ENCODE assay signal across 9 mouse cellular contexts in genomic region chr1:36785238-36785641, GRCm38 (mm10). TPM values are rescaled to one million over a fixed set of nuclear protein-coding genes. Genes with fewer than 3 reads are reported as not detected.
DNase-seq lines count a peak whose midpoint lies in the region; ATAC-seq lines count a peak whose summit lies in the region.
"Had no signal": no experiment of that assay in that cellular context is flagged by ENCODE, and none has a peak within 500 bp of the region (broad histone marks: within the 10 kb centered on the region; RNA-seq: fewer than 3 reads in every experiment).

No protein-coding gene starts in this region.

- H3K4me3 ChIP-seq in limb, embryonic 12.5 days (replicated peaks): peak overlapping the region; percentile 41
- peak overlapping the region; percentile 45 for H3K4me3 ChIP-seq in midbrain, embryonic 16.5 days (ENCODE audit: low read depth, low read length)

- no peaks in the 10 kb centered on the region for H3K9me3 ChIP-seq in limb, embryonic 12.5 days
- H3K9me3 ChIP-seq in midbrain, embryonic 16.5 days (replicated peaks; ENCODE audit: control insufficient read depth, low read length, poor library complexity, severe bottlenecking): no peaks in the 10 kb centered on the region

- ATAC-seq in frontal cortex, adult (ENCODE audit: low TSS enrichment): peak; percentile 87
- ATAC-seq in limb, embryonic 12.5 days (ENCODE audit: insufficient number of reproducible peaks, insufficient read depth, low FRiP score, low TSS enrichment, low read depth): 0 out of 2 replicates have a peak, but pooled peaks have one; percentile 23
- peak; percentile 83 for ATAC-seq in midbrain, embryonic 16.5 days

- H3K27ac ChIP-seq in limb, embryonic 12.5 days: no peak overlapping the region
- peak overlapping the region; percentile 83 for H3K27ac ChIP-seq in midbrain, embryonic 16.5 days (ENCODE audit: low read length)

- H3K4me1 ChIP-seq in limb, embryonic 12.5 days (replicated peaks): 0 out of 2 replicates have a peak, but pooled peaks cover 4% of the 10 kb centered on the region
- 0 out of 2 replicates have a peak, but pooled peaks cover 4% of the 10 kb centered on the region for H3K4me1 ChIP-seq in midbrain, embryonic 16.5 days (ENCODE audit: control insufficient read depth, insufficient read depth, low read length)

- 3% methylated on average over 16 of the region's 16 CpGs for WGBS in limb, embryonic 12.5 days
- WGBS in midbrain, embryonic 16.5 days: 1% methylated on average over 16 of the region's 16 CpGs

- H3K9ac ChIP-seq in limb, embryonic 12.5 days (replicated peaks): peak overlapping the region; percentile 47
- peak overlapping the region; percentile 74 for H3K9ac ChIP-seq in midbrain, embryonic 16.5 days (ENCODE audit: low read depth, low read length)

- H3K4me2 ChIP-seq in limb, embryonic 12.5 days: peak overlapping the region; percentile 80
- peak overlapping the region; percentile 83 for H3K4me2 ChIP-seq in midbrain, embryonic 16.5 days (ENCODE audit: low read length)

- no peaks in the 10 kb centered on the region for H3K36me3 ChIP-seq in limb, embryonic 12.5 days
- H3K36me3 ChIP-seq in midbrain, embryonic 16.5 days (ENCODE audit: control insufficient read depth, insufficient read depth, low read length): no peaks in the 10 kb centered on the region

- peak; percentile 35 for DNase-seq in gastrocnemius, postnatal 10 days
- no peak for DNase-seq in gastrocnemius, adult 8-10 months (ENCODE audit: low spot score in 2 of 2)
- peak; percentile 15 for DNase-seq in urinary bladder, postnatal 25 days (ENCODE audit: low spot score)
- DNase-seq in urinary bladder, postnatal 10 days (ENCODE audit: low spot score): no peak
- DNase-seq in T-cell, adult 2 months (ENCODE audit: low spot score): no peak

- H3K27me3 ChIP-seq in limb, embryonic 12.5 days: peaks cover 17% of the 10 kb centered on the region
- no peaks in the 10 kb centered on the region for H3K27me3 ChIP-seq in midbrain, embryonic 16.5 days (ENCODE audit: control insufficient read depth, insufficient read depth, low read depth, low read length)

RNA-seq across cellular contexts. Expression of gene Zap70, which starts 23.6 kb away (rescaled TPM):
- total RNA-seq in gastrocnemius, postnatal 10 days (2021): under 1 TPM; 0.34 to 0.38 TPM
- under 1 TPM in 2 of 4 experiments, not detected in 2; 0.27 to 0.31 TPM for total RNA-seq in gastrocnemius, adult 8-10 months (2022)
- polyA plus RNA-seq in limb, embryonic 12.5 days (2016; fragmentation: Nextera tagmentation; extraction: Ambion mirVana): 0.40 and 0.90 TPM in 2 replicates
- polyA plus RNA-seq in midbrain, embryonic 16.5 days (2015; fragmentation: Nextera tagmentation; extraction: Ambion mirVana): 2.0 and 2.6 TPM in 2 replicates
- polyA plus RNA-seq: C2C12 had no signal

Comparison
In these comparisons a context has a peak if more than half of its experiments do, and no peak if none do; other contexts are left out.
1. DNase-seq: peak in gastrocnemius, postnatal 10 days (single experiment) and urinary bladder, postnatal 25 days (single experiment); none in gastrocnemius, adult 8-10 months (0 of 2), urinary bladder, postnatal 10 days (single experiment) and T-cell, adult 2 months (single experiment).
2. ATAC-seq: peak in every context shown above with its lines; median percentile 87 in frontal cortex, adult; 83 in midbrain, embryonic 16.5 days; 23 in limb, embryonic 12.5 days.